Mouse (Mus musculus) midbrain, embryonic 15.5 days (tissue): ENCODE measurements at regions not wholly inside any gene's neighbourhood (a gene's known extent, or its start where the extent isn't known, plus 50 kb on each side); places are given as distances from the start of the nearest gene placed in this dataset.

Experiments
- ATAC-seq: fragments of 200-750 bp; cut with Nextera tagmentation; replicated peaks from 2 replicates; pipeline ENCODE4 v1.8.0; 2017; ENCODE audit warnings: moderate TSS enrichment
- H3K27ac ChIP-seq: fragments of 300-500 bp; sonication (generic); 2 replicates; pipeline ENCODE4 v1.5.1; 2015; ENCODE audit warnings: mild to moderate bottlenecking, inconsistent platforms
- H3K27me3 ChIP-seq: fragments of 300-500 bp; sonication (generic); replicated peaks from 2 replicates; pipeline ENCODE4 v1.6.1; 2015; ENCODE audit warnings: inconsistent platforms
- H3K36me3 ChIP-seq: fragments of 300-500 bp; sonication (generic); replicated peaks from 2 replicates; pipeline ENCODE4 v1.6.1; 2015; ENCODE audit warnings: inconsistent platforms
- H3K4me1 ChIP-seq: fragments of 300-500 bp; sonication (generic); 2 replicates; pipeline ENCODE4 v1.6.1; 2015; ENCODE audit warnings: inconsistent platforms
- H3K4me2 ChIP-seq: fragments of 300-500 bp; sonication (generic); 2 replicates; pipeline ENCODE4 v1.6.1; 2015; ENCODE audit warnings: inconsistent platforms, mild to moderate bottlenecking, moderate library complexity
- H3K4me3 ChIP-seq: fragments of 300-500 bp; sonication (generic); 2 replicates; pipeline ENCODE4 v1.5.1; 2015; ENCODE audit warnings: mild to moderate bottlenecking, inconsistent platforms
- H3K9ac ChIP-seq: fragments of 300-500 bp; sonication (generic); 2 replicates; pipeline ENCODE4 v1.6.1; 2015; ENCODE audit warnings: mild to moderate bottlenecking, inconsistent platforms
- H3K9me3 ChIP-seq: fragments of 300-500 bp; sonication (generic); 2 replicates; pipeline ENCODE4 v1.6.1; 2016; ENCODE audit warnings: inconsistent platforms
- WGBS: fragments of 180-500 bp; shearing (Covaris S2); methylation state at CpG from one replicate; pipeline ENCODE4 v1.1.7; 2015; ENCODE audit warnings: mixed read lengths; 5-methylcytosine and 5-hydroxymethylcytosine counted together

- H3K9me3 ChIP-seq, result no peaks in the 10 kb centered on the region
- H3K4me1 ChIP-seq, result no peaks in the 10 kb centered on the region
- H3K36me3 ChIP-seq, result no peaks in the 10 kb centered on the region
- H3K27me3 ChIP-seq, result no peaks in the 10 kb centered on the region
- H3K4me3 ChIP-seq, result no peak overlapping the region
- WGBS, result 63% methylated on average over 12 of the region's 12 CpGs
- H3K9ac ChIP-seq, result no peak overlapping the region
- no peak overlapping the region for H3K27ac ChIP-seq
- no peak overlapping the region for H3K4me2 ChIP-seq
- ATAC-seq, result no peak
Measured at GRCm38 (mm10) chr4:83166867-83167814, 115.0 kb upstream of the Frem1 start.

DNA sequence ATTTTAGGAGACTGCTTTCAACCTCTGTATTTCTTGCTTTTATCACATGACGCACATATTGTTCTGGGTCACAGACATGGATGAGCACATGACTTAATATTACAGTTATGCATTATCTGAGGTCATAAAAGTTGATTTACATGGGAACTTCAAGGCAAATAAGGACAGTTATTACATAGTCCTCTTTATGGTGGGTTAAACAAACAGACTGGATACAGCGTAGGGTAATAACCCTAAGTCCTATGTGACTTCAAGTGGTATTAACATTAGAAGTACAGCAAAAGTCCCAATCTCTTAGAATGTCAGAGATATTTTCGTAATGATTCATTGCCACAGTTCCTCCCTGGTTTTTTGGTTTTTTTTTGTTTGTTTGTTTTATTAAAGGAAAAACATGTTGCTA is 94.6 kb upstream of the Frem1 start:
- Histone ChIP-seq H3K27ac (no peak overlapping the region), H3K36me3 (no peaks in the 10 kb centered on the region), H3K9ac (no peak overlapping the region), H3K9me3 (no peaks in the 10 kb centered on the region), H3K4me1 (no peaks in the 10 kb centered on the region), H3K27me3 (no peaks in the 10 kb centered on the region), H3K4me2 (no peak overlapping the region), H3K4me3 (no peak overlapping the region)
- no peak for ATAC-seq
- 89% methylated on average over 3 of the region's 3 CpGs for WGBS

DNA sequence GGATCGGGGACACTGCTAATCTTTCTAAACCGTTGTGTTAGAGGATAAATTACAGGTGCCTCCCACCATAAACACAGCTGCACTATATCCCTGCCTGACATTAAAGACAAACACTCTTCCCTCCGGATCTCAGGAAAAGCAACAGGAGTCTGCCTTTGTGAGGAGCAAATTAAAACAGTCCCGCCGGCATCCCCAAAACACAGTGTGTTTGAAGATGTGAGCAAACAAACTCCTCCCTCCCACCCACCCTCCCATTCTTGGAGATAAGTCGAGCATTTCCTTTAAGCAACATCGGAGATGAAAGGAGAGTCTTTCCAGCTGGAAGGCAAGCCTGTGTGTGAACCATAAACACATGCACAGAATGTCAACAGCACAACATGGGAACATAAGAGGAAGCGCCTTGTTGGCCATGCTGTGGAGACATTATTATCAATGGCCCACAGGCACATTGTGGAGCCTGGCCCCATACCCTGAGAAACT is 93.6 kb upstream of the Frem1 start:
- no peak overlapping the region for H3K9ac ChIP-seq
- H3K36me3 ChIP-seq, result no peaks in the 10 kb centered on the region
- H3K4me3 ChIP-seq, result no peak overlapping the region
- WGBS, result 11% methylated on average over 8 of the region's 8 CpGs
- no peaks in the 10 kb centered on the region for H3K9me3 ChIP-seq
- peak; percentile 79; the same call in 1 of the 2 replicates for ATAC-seq
- H3K4me2 ChIP-seq, result no peak overlapping the region
- no peak overlapping the region for H3K27ac ChIP-seq
- no peaks in the 10 kb centered on the region for H3K4me1 ChIP-seq
- no peaks in the 10 kb centered on the region for H3K27me3 ChIP-seq

DNA sequence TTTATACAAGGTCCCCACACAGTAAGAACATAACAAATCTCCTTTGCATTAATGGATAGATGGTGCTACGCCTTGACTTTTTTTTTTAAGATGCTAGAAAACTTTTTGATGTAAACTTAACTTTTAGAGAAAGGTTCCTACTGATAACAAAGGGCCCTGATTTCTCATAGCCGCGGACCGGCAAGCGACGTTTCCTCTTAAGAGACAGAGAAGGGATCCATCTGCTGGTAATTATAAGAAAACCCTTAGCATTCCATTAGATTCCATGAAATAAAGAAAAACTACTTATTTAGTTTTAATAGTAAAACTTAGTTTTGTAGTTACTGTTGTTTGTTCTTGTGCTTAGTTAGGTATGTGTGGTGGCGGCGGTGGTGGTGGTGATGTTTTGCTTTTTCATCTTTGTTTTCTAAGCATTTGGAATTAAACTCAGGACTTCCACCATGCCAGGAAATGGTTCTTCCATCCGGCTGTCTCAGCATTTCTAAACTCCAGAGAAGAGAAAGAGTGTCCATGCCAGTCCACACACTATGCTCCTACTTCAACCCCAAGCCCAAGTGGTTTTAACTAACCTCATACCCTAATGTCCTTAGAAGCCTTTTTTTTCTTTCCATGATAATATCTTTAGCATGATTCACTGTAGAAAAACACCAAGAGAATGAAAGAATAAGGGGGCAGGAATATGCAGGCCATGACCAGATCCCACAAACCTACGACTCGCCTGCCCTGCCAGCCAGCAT is 92.8 kb upstream of the Frem1 start:
- Histone ChIP-seq H3K27me3 (no peaks in the 10 kb centered on the region), H3K27ac (no peak overlapping the region), H3K4me3 (no peak overlapping the region), H3K9ac (no peak overlapping the region), H3K9me3 (no peaks in the 10 kb centered on the region), H3K36me3 (no peaks in the 10 kb centered on the region), H3K4me2 (no peak overlapping the region), H3K4me1 (no peaks in the 10 kb centered on the region)
- no peak for ATAC-seq
- 71% methylated on average over 11 of the region's 11 CpGs for WGBS

GRCm38 (mm10) chr4:83141736-83142135 is 89.6 kb upstream of the Frem1 start:
- 84% methylated on average over 5 of the region's 5 CpGs for WGBS
- Histone ChIP-seq H3K9me3 (no peaks in the 10 kb centered on the region), H3K4me3 (no peak overlapping the region), H3K36me3 (no peaks in the 10 kb centered on the region), H3K4me2 (no peak overlapping the region), H3K27ac (no peak overlapping the region), H3K9ac (no peak overlapping the region), H3K4me1 (no peaks in the 10 kb centered on the region), H3K27me3 (no peaks in the 10 kb centered on the region)
- no peak for ATAC-seq

- WGBS, result 88% methylated on average over 8 of the region's 8 CpGs
- Histone ChIP-seq H3K27ac (no peak overlapping the region), H3K9ac (no peak overlapping the region), H3K36me3 (no peaks in the 10 kb centered on the region), H3K4me3 (no peak overlapping the region), H3K27me3 (no peaks in the 10 kb centered on the region), H3K4me2 (no peak overlapping the region), H3K9me3 (no peaks in the 10 kb centered on the region), H3K4me1 (no peaks in the 10 kb centered on the region)
- no peak for ATAC-seq
Measured at GRCm38 (mm10) chr4:83122668-83123005, 70.5 kb upstream of the Frem1 start.

DNA sequence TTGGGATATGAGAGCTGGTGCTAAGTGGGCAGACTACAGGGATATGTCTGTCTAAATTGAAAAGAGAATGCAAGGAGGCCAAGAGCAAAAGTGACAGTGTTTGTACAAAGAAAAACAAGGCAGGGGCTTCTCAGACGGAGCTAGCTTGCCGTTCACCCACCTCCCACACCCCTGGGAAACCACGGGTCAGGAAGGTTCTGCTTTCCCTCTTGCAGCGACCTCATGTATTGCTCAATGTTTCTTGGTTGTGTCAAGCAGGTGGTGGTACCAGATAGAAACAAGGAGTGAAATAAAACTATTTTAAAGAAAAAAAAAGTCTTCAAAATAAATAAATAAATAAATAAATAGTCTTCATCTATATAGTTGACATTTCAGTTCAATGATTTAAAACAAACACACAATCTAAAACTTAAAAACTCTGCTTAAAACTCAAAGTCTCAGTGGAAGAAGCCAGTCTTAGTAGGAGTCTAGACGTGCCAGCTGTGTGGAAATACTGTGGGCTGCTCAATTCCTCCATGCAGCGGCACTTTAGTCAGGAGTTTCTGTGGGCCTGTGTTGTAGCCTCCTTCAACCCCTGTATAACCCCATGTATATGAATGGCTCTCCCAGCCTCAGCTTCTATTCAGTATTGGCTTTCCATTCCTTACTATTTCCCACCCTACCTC is 70.0 kb upstream of the Frem1 start:
- Histone ChIP-seq H3K36me3 (no peaks in the 10 kb centered on the region), H3K9ac (no peak overlapping the region), H3K4me2 (no peak overlapping the region), H3K27ac (no peak overlapping the region), H3K9me3 (no peaks in the 10 kb centered on the region), H3K27me3 (no peaks in the 10 kb centered on the region), H3K4me1 (no peaks in the 10 kb centered on the region), H3K4me3 (no peak overlapping the region)
- ATAC-seq, result no peak
- WGBS, result 91% methylated on average over 6 of the region's 6 CpGs

- H3K4me2 ChIP-seq, result no peak overlapping the region
- no peak overlapping the region for H3K27ac ChIP-seq
- H3K9me3 ChIP-seq, result no peaks in the 10 kb centered on the region
- H3K27me3 ChIP-seq, result no peaks in the 10 kb centered on the region
- H3K36me3 ChIP-seq, result no peaks in the 10 kb centered on the region
- H3K4me3 ChIP-seq, result no peak overlapping the region
- no peak overlapping the region for H3K9ac ChIP-seq
- no peaks in the 10 kb centered on the region for H3K4me1 ChIP-seq
- no peak for ATAC-seq
- WGBS, result 76% methylated on average over 3 of the region's 3 CpGs
Measured at GRCm38 (mm10) chr4:83108659-83108967, 56.5 kb upstream of the Frem1 start.

DNA sequence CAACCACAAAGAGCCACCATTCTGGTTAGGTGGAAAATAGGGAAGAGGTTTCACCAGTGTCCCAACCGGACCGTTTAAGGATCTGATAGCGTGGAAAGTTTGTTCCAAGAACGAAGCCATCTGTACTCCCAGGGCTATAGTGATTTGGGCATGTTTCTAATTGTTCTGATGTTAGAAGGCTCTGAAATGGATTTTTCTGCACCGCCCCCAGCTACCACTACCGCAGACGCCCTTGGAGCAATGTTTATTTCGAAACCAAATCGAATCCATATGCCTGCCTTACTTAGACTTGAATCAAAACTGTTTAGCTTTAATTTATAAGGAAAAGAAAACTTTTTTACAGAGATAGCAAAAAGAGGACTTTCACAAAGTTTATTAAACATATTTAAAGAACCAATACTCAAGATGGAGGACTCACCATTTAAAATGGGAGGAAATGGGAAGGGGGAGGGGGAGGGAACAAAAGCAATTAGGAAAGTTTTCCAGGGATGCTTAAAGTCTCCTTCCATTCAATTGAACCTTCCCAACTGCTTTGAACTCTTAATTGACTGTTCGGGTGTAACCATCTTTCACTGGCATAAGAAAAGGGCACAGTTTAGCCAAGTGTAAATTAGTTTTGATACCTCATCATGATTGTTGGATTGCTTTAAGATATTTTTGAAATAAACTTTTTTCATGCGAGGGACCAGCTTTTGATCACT is 56.0 kb upstream of the Frem1 start:
- 87% methylated on average over 11 of the region's 11 CpGs for WGBS

GRCm38 (mm10) chr4:83107161-83107560 is 55.0 kb upstream of the Frem1 start:
- ATAC-seq, result no peak
- no peak overlapping the region for H3K27ac ChIP-seq
- no peaks in the 10 kb centered on the region for H3K36me3 ChIP-seq
- H3K4me1 ChIP-seq, result no peaks in the 10 kb centered on the region
- no peak overlapping the region for H3K4me2 ChIP-seq
- H3K9me3 ChIP-seq, result no peaks in the 10 kb centered on the region
- no peaks in the 10 kb centered on the region for H3K27me3 ChIP-seq
- WGBS, result 84% methylated on average over 2 of the region's 2 CpGs
- H3K9ac ChIP-seq, result no peak overlapping the region
- no peak overlapping the region for H3K4me3 ChIP-seq

More for the DNA sequence above, 56.0 kb upstream of the Frem1 start:
- no peak for ATAC-seq
- Histone ChIP-seq H3K9ac (no peak overlapping the region), H3K4me3 (no peak overlapping the region), H3K36me3 (no peaks in the 10 kb centered on the region), H3K9me3 (no peaks in the 10 kb centered on the region), H3K27ac (no peak overlapping the region), H3K27me3 (no peaks in the 10 kb centered on the region), H3K4me1 (no peaks in the 10 kb centered on the region), H3K4me2 (no peak overlapping the region)

- no peak overlapping the region for H3K9ac ChIP-seq
- no peaks in the 10 kb centered on the region for H3K4me1 ChIP-seq
- no peaks in the 10 kb centered on the region for H3K9me3 ChIP-seq
- no peak overlapping the region for H3K4me3 ChIP-seq
- 81% methylated on average over 5 of the region's 5 CpGs for WGBS
- no peaks in the 10 kb centered on the region for H3K27me3 ChIP-seq
- H3K27ac ChIP-seq, result no peak overlapping the region
- H3K36me3 ChIP-seq, result no peaks in the 10 kb centered on the region
- H3K4me2 ChIP-seq, result no peak overlapping the region
- no peak for ATAC-seq
Measured at GRCm38 (mm10) chr4:83104045-83104681, 52.0 kb upstream of the Frem1 start.

- no peaks in the 10 kb centered on the region for H3K4me1 ChIP-seq
- 95% methylated on average over 2 of the region's 2 CpGs for WGBS
- no peaks in the 10 kb centered on the region for H3K27me3 ChIP-seq
- no peak for ATAC-seq
- H3K9ac ChIP-seq, result no peak overlapping the region
- no peak overlapping the region for H3K4me3 ChIP-seq
- H3K36me3 ChIP-seq, result no peaks in the 10 kb centered on the region
- no peak overlapping the region for H3K27ac ChIP-seq
- no peaks in the 10 kb centered on the region for H3K9me3 ChIP-seq
- no peak overlapping the region for H3K4me2 ChIP-seq
Measured at GRCm38 (mm10) chr4:83102893-83103292, 50.8 kb upstream of the Frem1 start.
